Mouse (Mus musculus) lung, postnatal 0 days (tissue): ENCODE measurements around the gene Pgap1.

Experiments used
- CTCF ChIP-seq: IDR thresholded peaks from 2 replicates; pipeline ENCODE4 v1.5.1; 2016; ENCODE audit warnings: antibody characterized with exemption, mild to moderate bottlenecking
- EP300 ChIP-seq: IDR thresholded peaks from 2 replicates; pipeline ENCODE4 v1.6.1; 2016; ENCODE audit warnings: antibody characterized with exemption, mild to moderate bottlenecking, control low read depth

GRCm38 (mm10) chr1:54439080-54439476 lies 118.4 kb downstream of the Pgap1 start:
- TF ChIP-seq CTCF (no peak), EP300 (no peak)
